Mouse (Mus musculus) kidney, adult 2 months (tissue): Measurements from ENCODE around the gene Fgd2. TPM values are rescaled to one million over a fixed set of nuclear protein-coding genes. Genes with fewer than 3 reads are reported as not detected.

Experiments
- DNase-seq: peaks from one replicate; pipeline ENCODE4 v3.0.0; 2021
- H3K27ac ChIP-seq: fragments of 200-500 bp; 2 replicates; pipeline ENCODE4 v1.5.1; 2012; ENCODE audit warnings: low read depth, low read length, control low read depth, inconsistent platforms; ENCODE audit not compliant: insufficient read depth
- H3K27me3 ChIP-seq: fragments of 200-500 bp; replicated peaks from 2 replicates; pipeline ENCODE4 v1.6.1; 2012; ENCODE audit warnings: mild to moderate bottlenecking, moderate library complexity, low read length, inconsistent platforms; ENCODE audit not compliant: control insufficient read depth, insufficient read depth
- H3K36me3 ChIP-seq: fragments of 200-500 bp; 2 replicates; pipeline ENCODE4 v1.6.1; 2012; ENCODE audit warnings: mild to moderate bottlenecking, moderate library complexity, low read length, inconsistent platforms; ENCODE audit not compliant: control insufficient read depth, insufficient read depth
- H3K4me1 ChIP-seq: fragments of 200-500 bp; 2 replicates; pipeline ENCODE4 v1.6.1; 2011; ENCODE audit warnings: low read length; ENCODE audit not compliant: control insufficient read depth, insufficient read depth
- H3K4me3 ChIP-seq: fragments of 200-500 bp; 2 replicates; pipeline ENCODE4 v1.5.1; 2011; ENCODE audit warnings: mild to moderate bottlenecking, low read depth, low read length, control low read depth; ENCODE audit not compliant: insufficient read depth
- CTCF ChIP-seq: fragments of 200-500 bp; conservative IDR thresholded peaks from 2 replicates; pipeline ENCODE4 v1.5.1; 2011; ENCODE audit warnings: low read depth, mild to moderate bottlenecking, control low read depth, low read length, moderate library complexity, mixed read lengths; ENCODE audit not compliant: insufficient read depth, insufficient read length
- POLR2A ChIP-seq: fragments of 200-500 bp; IDR thresholded peaks from one replicate; pipeline ENCODE4 v1.6.1; 2011; ENCODE audit warnings: low read depth, low read length, control low read depth
- WGBS: fragments of 180-500 bp; shearing (Covaris S2); methylation state at CpG from one replicate; pipeline ENCODE4 v1.1.7; 2018; 5-methylcytosine and 5-hydroxymethylcytosine counted together
- polyA plus RNA-seq: library from polyadenylated mRNA; depleted of rRNA; stranded (reverse); fragments of >200 nt; gene quantifications from 2 replicates; pipeline ENCODE4 v1.2.3, GENCODE M21; 2012

Fgd2 gene
- polyA plus RNA-seq, 1 experiment = 11.4 TPM

DNA sequence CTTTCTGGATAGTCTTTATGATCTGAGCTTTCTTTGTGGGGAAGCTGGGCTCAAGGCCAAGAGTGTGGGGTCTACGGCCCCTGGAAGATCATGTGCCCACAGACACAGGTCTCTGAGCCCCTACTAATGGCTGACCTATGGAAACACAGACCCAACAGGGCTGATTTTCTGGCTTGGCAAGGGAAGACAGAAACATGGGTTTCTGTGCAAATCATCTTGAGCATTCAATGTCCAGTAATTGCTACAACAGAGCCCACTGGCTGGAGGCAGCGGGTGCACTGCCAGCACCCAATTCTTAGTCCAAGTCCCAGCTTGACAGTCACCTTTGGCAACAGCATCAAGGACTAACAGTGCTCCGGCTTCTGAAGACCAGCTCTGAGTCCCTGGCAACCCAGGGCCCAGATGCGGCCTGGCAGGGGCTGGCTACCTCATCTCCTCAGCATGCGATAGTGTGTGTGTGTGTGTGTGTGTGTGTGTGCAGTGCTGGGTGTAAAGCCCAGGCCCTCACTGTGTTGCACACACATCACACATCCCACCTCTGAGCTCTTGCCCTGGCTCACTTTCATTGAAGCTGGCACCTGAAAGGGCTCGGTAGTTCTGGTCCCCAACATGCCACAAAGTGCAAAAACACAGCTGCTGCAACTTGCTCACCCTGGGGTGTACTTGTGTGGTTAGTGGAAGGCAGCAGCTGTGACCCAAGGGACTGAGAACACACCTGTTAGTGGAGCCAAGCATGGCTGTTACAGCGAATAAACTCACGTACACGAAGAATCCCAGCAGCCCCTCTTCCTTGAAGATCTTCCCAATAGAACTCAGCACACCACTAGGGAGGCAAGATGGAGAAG is 22.5 kb upstream of the Fgd2 start:
- DNase-seq = no peak
- H3K36me3 ChIP-seq = peaks cover 4% of the 10 kb centered on the region
- 88% methylated on average over 9 of the region's 9 CpGs for WGBS
- H3K4me1 ChIP-seq = peaks cover 16% of the 10 kb centered on the region
- no peak overlapping the region for H3K27ac ChIP-seq
- H3K4me3 ChIP-seq = no peak overlapping the region
- TF ChIP-seq CTCF = no peak
- H3K27me3 ChIP-seq = no peaks in the 10 kb centered on the region

DNA sequence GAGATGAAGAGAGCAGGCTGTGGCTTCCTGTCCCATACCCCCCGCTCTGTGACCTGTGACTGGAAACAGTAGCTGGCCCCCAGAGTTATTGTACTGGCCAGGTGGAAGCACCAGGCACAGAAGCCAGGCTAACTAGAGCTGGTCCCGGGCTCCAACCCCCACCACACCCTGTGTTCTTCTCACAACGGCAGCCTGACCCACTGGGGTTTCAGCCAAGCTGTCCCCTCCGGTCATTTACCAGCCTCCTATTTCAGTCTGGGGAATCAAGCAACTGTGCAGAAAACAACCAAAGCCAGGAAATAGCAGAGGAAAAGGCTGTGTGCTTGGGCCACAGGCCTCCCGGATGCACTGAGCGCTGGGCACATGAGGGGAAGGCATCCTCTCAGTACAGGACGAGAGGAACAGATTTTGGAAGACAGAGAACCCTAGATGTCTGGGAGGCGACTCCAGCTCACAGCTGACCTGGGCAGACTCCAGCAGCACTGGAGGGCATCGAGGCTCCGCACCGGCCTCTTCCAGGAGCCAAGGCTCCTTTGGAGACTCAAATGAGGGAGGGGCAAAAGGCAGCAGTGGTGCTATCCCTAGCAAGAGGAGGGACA is 21.4 kb upstream of the Fgd2 start:
- DNase-seq = peak; percentile 78
- no peaks in the 10 kb centered on the region for H3K27me3 ChIP-seq
- H3K36me3 ChIP-seq = peaks cover 4% of the 10 kb centered on the region
- WGBS = 46% methylated on average over 11 of the region's 11 CpGs
- no peak overlapping the region; the same call in 1 of the 2 replicates for H3K27ac ChIP-seq
- H3K4me3 ChIP-seq = no peak overlapping the region
- H3K4me1 ChIP-seq = peaks cover 16% of the 10 kb centered on the region
- TF ChIP-seq POLR2A = no peak
- no peak for TF ChIP-seq CTCF

DNA sequence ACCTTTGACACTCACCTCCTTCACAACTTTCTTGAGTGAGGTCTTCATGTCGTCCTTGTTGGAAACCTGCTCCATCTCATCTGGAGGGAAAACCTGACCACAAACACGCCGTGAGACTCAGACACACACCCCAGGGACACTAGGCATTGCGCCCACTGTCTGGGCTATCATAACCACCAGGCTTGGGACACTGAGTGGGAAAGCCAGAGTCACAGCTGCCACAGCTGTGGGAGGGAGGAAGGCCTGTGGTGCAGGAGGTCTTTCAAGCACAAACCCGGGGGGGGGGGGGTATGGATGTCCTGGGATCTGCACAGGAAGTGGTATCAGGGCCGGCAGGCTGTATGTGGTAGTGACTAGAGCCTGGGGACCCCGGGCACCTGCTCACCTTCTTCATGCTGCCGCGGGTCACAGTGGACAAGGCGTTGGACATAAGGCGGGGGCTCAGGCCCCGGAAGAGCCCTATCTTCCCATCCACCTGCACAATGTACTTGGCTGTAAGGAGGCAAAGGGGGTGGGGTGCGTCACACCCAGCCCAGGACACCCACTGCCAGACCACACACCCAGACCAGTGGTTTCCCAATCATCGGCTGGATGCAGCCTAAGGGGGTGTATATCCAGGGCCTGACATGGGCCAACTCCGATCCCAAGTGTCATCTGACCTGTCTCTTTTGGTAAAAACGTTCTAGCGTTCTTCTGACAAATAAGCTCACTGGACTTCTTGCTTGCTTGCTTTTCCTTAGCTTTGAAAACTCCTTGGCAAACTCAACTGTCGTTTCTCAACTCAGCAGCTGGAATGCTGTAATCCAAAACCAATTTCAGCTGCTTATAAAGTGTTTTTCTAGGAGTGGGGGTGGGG is 20.1 kb upstream of the Fgd2 start:
- H3K36me3 ChIP-seq = peaks cover 4% of the 10 kb centered on the region
- H3K27me3 ChIP-seq = no peaks in the 10 kb centered on the region
- DNase-seq = no peak
- TF ChIP-seq POLR2A (no peak), CTCF (no peak)
- 71% methylated on average over 18 of the region's 18 CpGs for WGBS
- no peak overlapping the region for H3K27ac ChIP-seq
- H3K4me1 ChIP-seq = peaks cover 16% of the 10 kb centered on the region
- H3K4me3 ChIP-seq = no peak overlapping the region

DNA sequence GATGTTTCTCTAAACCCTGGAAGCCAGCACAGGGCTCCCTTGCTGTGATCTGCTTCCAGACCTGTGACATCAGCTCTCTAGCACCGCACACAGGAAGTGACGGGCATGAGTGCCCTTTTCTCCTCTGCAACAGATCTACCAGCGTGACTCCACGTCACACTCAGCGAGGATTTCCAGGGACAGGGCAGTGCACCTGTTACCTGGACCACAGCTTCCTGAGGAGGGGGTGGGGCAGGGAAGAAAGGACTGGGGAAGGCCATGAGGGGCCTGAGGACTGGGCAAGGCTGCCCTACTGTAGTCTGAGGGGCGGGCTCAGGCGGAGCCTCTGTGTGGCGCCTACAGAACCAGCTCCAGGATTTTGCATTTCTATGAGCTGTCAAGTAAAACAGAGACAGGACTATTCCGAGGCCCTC is 19.1 kb upstream of the Fgd2 start:
- 10% methylated on average over 9 of the region's 9 CpGs for WGBS
- H3K4me1 ChIP-seq = peaks cover 16% of the 10 kb centered on the region
- peak; percentile 72 for DNase-seq
- H3K27ac ChIP-seq = peak overlapping the region; percentile 20
- no peaks in the 10 kb centered on the region for H3K27me3 ChIP-seq
- TF ChIP-seq CTCF (no peak; the same call in 1 of the 2 replicates), POLR2A (no peak)
- peaks cover 3% of the 10 kb centered on the region; the same call in 1 of the 2 replicates for H3K36me3 ChIP-seq
- H3K4me3 ChIP-seq = no peak overlapping the region

DNA sequence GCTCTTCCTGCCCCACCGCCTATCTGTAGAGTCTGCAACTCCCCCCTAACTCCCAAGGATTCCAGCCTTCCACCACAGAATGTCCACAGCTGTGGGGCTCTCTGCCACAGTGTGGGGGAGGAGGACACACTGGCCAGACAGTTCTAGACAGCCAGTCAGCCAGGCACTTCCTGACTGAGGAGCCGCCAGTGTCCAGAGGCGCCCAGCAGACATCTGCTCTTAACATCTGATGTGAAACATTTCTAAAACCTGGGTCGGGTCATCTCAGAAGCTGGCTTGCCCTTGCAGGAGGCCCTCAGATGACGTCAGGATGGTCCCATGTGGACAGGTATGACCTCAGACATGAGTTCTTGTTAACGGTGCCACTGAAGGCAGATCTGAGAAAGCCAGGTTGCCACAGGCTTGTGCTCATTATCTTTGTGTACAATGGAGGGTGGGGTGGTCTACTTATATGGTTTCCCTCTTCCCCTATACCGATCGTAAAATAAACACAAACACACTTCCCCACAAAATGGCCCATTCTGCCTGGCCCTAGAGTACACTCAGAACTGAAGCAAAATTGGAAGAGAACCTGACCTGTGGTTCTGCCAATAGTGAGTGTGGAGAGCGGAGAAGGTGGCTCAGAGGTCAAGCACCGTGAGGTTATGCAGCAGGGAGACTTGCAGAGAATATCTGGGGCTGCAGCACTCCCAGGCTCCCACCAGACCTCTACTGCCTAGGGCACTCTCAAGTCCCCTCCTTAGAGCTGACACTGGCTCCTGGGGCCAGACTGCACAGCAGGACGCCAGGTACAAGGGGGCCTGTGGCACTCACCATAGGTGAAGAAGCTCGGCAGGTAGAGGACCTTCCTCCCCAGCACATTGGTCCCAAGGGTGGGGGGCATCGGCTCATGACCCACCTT is 18.5 kb upstream of the Fgd2 start:
- Histone ChIP-seq H3K27ac (peak overlapping the region; percentile 20), H3K27me3 (no peaks in the 10 kb centered on the region), H3K4me1 (peaks cover 16% of the 10 kb centered on the region), H3K4me3 (no peak overlapping the region), H3K36me3 (peaks cover 3% of the 10 kb centered on the region; the same call in 1 of the 2 replicates)
- TF ChIP-seq POLR2A = no peak
- no peak for TF ChIP-seq CTCF
- WGBS = 32% methylated on average over 13 of the region's 13 CpGs
- peak; percentile 67 for DNase-seq

DNA sequence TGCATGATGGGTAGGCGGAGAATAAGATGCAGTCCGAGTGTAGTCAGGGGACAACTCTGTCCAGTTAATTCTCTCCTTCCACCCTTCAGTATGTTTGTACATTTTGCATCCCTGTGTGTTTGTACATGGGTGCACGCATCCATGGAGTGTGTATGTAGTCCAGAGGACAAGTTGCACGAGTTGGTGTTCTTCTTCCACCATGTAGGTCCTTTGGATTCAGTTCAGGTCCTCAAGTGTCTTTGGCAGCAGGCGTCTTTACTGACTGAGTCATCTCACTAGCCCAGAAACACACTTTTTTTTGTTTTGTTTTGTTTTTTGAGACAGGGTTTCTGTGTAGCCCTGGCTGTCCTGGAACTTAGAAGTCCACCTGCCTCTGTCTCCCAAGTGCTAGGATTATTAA is 17.5 kb upstream of the Fgd2 start:
- WGBS = 80% methylated on average over 5 of the region's 5 CpGs
- no peak overlapping the region for H3K27ac ChIP-seq

More for the DNA sequence above, 17.5 kb upstream of the Fgd2 start:
- H3K4me3 ChIP-seq = no peak overlapping the region
- H3K36me3 ChIP-seq = no peaks in the 10 kb centered on the region
- H3K27me3 ChIP-seq = no peaks in the 10 kb centered on the region
- no peak for DNase-seq
- peaks cover 17% of the 10 kb centered on the region for H3K4me1 ChIP-seq
- TF ChIP-seq POLR2A = no peak
- no peak for TF ChIP-seq CTCF
